ENCODE assay signal across 9 mouse cellular contexts in genomic region chr3:35090496-35091133, GRCm38 (mm10).
DNase-seq lines count a peak whose midpoint lies in the region; ATAC-seq and TF ChIP-seq lines count a peak whose summit lies in the region.
"Had no signal": no experiment of that assay in that cellular context is flagged by ENCODE, and none has a peak within 500 bp of the region (broad histone marks: within the 10 kb centered on the region; RNA-seq: fewer than 3 reads in every experiment).

No protein-coding gene starts in this region.

- DNase-seq in left cerebral cortex, adult 2 months (ENCODE audit: extremely low spot score in 1 of 2, low spot score in 2 of 2) = peak in 1 of 2 experiments; percentile 31
- DNase-seq in left cerebral cortex, adult 18-20 months (ENCODE audit: low spot score in 2 of 2) = no peak
- DNase-seq in forelimb bud, embryonic 11.5 days (ENCODE audit: low read depth, low spot score) = peak; percentile 57
- peak; percentile 58 for DNase-seq in layer of hippocampus, adult 9-11 months
- DNase-seq in retina, embryonic 14.5 days (ENCODE audit: low spot score) = peak; percentile 77
- DNase-seq in spleen, adult 18-20 months = no peak
- DNase-seq in thymus, postnatal 14 days = no peak

- intact Hi-C loops in left cerebral cortex, adult 2 months (cut with DNase I) = loop anchor here (5.0 kb wide), 1 partner anchor 443 kb away; no protein-coding TSS in a partner anchor

- no peak overlapping the region for H3K4me3 ChIP-seq in left cerebral cortex, adult 2 months
- no peak overlapping the region for H3K4me3 ChIP-seq in intestine, embryonic 15.5 days (replicated peaks)
- H3K4me3 ChIP-seq: liver, embryonic 15.5 days had no signal

- H3K9me3 ChIP-seq in intestine, embryonic 15.5 days = no peaks in the 10 kb centered on the region
- H3K9me3 ChIP-seq: liver, embryonic 15.5 days had no signal

- H3K9ac ChIP-seq in intestine, embryonic 15.5 days = no peak overlapping the region
- H3K9ac ChIP-seq: liver, embryonic 15.5 days had no signal

- WGBS in intestine, embryonic 15.5 days = 51% methylated on average over 5 of the region's 5 CpGs

- no peak overlapping the region for H3K4me2 ChIP-seq in intestine, embryonic 15.5 days (replicated peaks)
- H3K4me2 ChIP-seq: liver, embryonic 15.5 days had no signal

- no peak for TF ChIP-seq CTCF in left cerebral cortex, adult 2 months (IDR thresholded peaks at IDR 0.05)

- H3K27ac ChIP-seq in left cerebral cortex, adult 2 months = peak overlapping the region; percentile 37; the same call in 1 of the 2 replicates
- H3K27ac ChIP-seq in intestine, embryonic 15.5 days = no peak overlapping the region
- H3K27ac ChIP-seq: liver, embryonic 15.5 days had no signal

- no peaks in the 10 kb centered on the region for H3K36me3 ChIP-seq in intestine, embryonic 15.5 days
- H3K36me3 ChIP-seq: liver, embryonic 15.5 days had no signal

- H3K4me1 ChIP-seq in intestine, embryonic 15.5 days (replicated peaks) = no peaks in the 10 kb centered on the region
- H3K4me1 ChIP-seq: liver, embryonic 15.5 days had no signal

- no peak for ATAC-seq in intestine, embryonic 15.5 days

- no peaks in the 10 kb centered on the region for H3K27me3 ChIP-seq in intestine, embryonic 15.5 days (replicated peaks)
- H3K27me3 ChIP-seq: liver, embryonic 15.5 days had no signal

Comparison
In these comparisons a context has a peak if more than half of its experiments do, and no peak if none do; other contexts are left out.
1. DNase-seq: peak in forelimb bud, embryonic 11.5 days (single experiment), layer of hippocampus, adult 9-11 months (single experiment) and retina, embryonic 14.5 days (single experiment); none in left cerebral cortex, adult 18-20 months (0 of 2), spleen, adult 18-20 months (0 of 2) and thymus, postnatal 14 days (single experiment).